Mouse (Mus musculus) thymus, postnatal 14 days (tissue): ENCODE data around the gene Slc9b1.

Experiments
- DNase-seq: peaks from one replicate; pipeline ENCODE4 v3.0.0; 2021

Slc9b1 gene

GRCm38 (mm10) chr3:135395085-135395484, 47.3 kb downstream of the Slc9b1 start:
- DNase-seq: no peak

- DNase-seq: no peak
These were observed 48.3 kb downstream of the Slc9b1 start for GRCm38 (mm10) chr3:135396081-135396480.

DNA sequence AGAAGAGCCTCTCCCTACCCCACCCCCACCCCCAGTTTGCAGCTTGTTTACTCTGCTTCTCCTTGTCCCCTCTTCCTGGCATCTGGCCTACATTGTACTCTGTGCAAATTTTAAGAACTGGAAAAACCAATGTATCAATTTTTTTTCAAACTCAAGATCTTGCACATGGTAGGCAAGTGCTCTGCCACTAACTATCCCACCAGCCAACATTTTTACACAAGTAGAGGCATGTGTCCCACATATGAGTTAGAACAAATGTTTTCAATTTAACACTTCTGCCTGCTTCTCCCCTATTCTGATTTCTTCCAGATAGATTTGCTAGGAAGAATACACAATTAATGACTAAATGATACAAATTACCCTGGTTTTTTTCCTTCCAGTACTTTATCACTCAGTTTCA, 49.3 kb downstream of the Slc9b1 start:
- no peak for DNase-seq

DNA sequence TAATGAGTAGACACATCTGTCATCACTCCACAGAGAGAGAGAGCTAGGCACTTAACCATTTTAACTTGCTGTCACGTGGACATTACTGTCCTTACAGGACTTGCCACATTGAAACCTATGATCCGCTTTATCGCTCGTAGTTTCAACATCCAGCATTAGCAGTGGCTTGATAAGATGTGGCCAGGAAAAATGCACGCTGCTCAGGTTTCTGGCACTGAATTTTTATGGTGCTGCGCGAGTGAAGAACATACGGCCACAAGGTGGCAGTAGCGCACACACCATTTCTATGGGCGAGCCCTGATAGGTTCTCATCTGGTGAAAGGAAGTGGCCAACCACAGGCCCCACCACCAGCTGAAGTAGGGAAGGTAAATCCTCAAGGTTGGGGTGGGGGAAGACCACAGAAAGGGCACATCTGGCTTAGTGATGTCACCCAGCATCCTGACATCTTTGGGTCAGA, 54.4 kb downstream of the Slc9b1 start:
- peak; percentile 96 for DNase-seq

DNA sequence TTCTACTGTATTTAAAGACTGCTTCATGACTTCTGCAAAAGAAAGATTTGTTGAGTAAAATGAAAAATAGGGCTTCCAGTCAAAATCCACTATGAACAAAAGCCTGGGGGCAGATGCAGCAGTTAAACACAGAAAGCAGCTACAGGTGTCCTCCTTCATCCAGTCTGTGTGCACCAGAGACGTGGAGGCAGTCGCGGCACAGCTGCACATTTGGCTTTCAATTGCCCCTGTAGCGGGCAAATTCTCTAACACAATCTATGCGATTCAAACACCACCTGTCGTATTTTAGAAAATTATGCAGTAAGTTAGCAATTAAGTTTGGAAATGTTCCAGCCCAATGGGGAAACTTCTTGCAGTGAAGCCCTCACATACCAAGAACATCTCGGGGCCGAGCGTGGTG, 55.4 kb downstream of the Slc9b1 start:
- peak; percentile 76 for DNase-seq

DNA sequence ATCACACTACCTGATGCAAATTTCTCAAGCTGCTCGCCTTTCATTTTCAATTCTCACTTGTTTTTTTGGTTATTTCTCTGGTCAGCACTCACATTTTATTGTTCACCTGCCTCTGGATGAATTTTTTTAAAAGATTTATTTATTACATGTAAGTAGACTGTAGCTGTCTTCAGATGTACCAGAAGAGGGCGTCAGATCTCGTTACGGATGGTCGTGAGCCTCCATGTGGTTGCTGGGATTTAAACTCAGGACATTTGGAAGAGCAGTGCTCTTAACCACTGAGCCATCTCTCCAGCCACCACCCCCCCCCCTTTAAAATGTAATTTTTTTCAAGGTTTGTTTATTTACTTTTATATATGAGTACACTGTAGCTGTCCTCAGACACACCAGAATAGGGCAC, 56.0 kb downstream of the Slc9b1 start:
- DNase-seq: no peak

DNA sequence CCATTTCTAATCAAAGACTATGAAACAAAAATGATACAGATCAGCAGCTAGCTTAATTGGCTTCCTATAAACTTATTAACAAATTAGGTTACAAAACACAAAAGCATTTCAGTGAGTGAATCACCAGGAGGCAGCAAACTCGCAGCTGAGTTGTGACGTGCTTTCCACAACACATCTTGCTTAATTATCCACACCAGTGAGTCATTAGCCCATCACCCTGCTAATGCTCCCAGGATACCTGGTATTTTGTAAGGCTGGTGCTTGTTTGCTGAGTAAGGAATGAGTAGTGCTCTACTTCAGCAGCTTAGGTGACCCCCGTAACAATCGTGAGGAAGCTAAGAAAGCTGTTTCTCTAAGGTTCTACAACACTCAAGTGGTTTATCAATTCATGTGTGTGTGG, 56.8 kb downstream of the Slc9b1 start:
- DNase-seq: no peak

DNA sequence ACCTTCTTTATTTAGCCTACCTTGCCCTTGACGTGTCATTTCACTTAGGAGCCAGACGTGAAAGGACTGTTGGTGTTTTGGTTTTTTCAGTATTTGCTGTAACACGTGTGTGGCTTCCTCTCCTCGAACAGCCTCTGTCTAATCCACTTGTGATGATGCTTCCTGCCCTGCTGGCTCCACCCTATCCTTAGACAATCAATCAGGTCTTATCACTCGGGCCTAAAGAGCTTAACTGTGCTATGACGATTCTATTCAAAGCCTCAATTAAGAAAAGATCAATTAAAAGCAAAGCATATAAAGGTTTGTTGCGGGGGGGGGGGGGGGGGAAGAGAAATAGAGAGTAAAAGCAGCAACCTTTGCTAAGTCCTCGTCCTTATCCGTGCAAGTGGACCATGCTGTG, 59.5 kb downstream of the Slc9b1 start:
- no peak for DNase-seq

DNA sequence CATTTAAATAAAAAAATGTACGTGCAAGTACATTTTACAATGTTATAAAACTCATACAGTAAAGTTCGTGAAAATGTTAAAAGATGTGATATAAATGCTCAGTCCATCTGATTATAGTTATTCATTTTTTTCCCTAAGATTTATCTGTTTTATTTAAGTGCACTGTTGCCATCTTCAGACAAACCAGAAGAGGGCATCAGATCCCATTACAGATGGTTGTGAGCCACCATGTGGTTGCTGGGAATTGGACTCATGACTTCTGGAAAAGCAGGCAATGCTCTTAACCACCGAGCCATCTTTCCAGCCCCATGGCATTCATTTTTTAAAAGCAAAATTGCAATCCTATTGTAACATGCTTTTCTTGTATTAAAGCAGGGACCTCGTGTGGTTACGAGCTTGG, 61.4 kb downstream of the Slc9b1 start:
- DNase-seq: no peak

DNA sequence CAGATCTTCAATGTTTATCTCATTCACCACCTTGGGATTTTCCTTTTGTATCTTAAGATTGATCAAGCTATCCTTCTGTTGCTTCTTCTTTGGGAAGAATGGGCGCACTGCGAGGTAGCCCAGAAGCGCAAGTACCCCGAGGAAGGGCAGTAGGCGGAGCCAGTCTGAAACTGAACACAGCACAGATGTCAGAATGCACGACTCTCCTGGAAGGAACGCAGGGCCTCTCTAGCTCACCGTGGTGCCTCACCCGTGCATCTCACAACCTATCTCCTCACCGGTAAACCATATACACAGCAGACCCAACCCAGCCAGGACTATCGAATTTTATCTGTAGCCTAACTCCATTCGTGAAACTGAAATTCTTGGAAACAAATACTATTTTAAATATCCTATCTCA, 63.2 kb downstream of the Slc9b1 start:
- DNase-seq: no peak

DNA sequence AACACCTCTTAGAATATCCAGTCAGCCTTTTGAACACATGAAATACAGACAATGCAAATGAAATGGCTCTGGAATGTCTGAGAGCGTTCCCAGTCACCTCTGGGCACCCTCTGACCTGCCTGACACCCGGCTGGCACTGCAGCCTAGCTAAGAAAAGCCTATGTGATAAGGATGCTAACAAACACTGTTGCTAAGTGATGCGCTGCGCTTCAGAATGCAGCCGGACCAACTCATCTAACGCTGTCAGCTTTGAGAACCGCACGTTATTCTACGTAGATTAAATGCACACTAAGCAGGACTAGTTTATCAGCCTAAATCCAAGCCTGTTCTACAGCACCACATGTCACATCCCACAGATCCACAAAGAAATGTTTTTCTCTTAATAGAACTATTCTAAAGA, 64.0 kb downstream of the Slc9b1 start:
- DNase-seq: no peak

GRCm38 (mm10) chr3:135417245-135417644, 69.4 kb downstream of the Slc9b1 start:
- no peak for DNase-seq

GRCm38 (mm10) chr3:135417799-135418198, 70.0 kb downstream of the Slc9b1 start:
- peak; percentile 69 for DNase-seq

DNA sequence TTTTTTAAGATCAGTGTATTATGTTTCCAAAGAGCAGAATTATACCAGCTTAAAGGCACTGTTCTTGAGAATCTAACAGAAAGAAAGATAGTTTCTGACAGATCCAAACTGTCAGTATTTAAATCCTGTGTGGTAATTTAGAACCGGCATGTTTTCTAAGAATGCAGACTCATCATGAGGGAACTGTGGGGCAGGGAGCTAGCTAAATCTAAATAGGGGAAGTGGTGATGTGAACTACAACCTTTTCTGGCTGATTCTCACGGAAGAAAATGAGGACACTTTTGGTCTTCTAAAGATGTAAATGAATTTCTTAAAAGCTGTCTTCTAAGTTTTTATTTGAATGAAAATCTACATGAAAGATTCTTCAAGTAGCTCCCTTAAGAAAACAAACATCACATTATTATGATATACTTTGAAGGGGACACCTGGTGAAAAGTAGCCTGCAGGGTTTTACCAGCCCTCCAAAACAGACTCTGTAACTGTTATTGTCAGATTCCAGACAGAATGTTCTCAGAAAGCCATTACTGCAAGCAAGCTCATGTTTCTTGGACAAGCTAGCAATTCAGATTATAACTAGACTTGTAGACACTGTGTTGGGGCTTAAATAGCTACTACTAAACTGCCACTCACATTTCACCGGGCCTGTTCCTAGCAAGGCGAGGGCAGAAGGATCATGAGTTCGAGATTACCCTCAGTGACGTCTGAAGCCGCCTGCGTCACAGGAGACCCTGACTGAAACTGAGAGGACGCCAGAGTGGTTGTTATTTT, 72.9 kb downstream of the Slc9b1 start:
- no peak for DNase-seq

DNA sequence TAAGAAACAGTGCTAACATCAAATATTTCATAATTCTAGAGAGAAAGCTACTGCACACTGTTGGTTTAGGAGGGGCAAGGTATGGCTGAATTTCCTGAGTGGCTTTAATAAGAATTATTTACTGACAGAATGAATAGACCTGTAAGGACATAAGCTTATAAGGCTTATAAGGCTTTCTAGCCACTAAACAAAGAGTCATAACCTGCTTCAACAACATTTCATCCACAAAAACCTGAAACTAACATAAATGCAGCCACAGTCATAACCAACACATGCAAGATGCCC, 73.4 kb downstream of the Slc9b1 start:
- DNase-seq: no peak

GRCm38 (mm10) chr3:135422232-135422855, 74.5 kb downstream of the Slc9b1 start:
- DNase-seq: no peak

GRCm38 (mm10) chr3:135422856-135423607, 75.2 kb downstream of the Slc9b1 start:
- DNase-seq: peak; percentile 90

- no peak for DNase-seq
These were observed 75.9 kb downstream of the Slc9b1 start, which contains the start of gene Cisd2 for GRCm38 (mm10) chr3:135423608-135424212. Gene Cisd2 (minus strand): TSS chr3:135423925.

GRCm38 (mm10) chr3:135436901-135437616, 89.2 kb downstream of the Slc9b1 start:
- DNase-seq: no peak

- DNase-seq: peak; percentile 99
These were observed 90.1 kb downstream of the Slc9b1 start, which contains the start of gene Ube2d3 for GRCm38 (mm10) chr3:135437758-135438495. Gene Ube2d3 (plus strand): TSS chr3:135438149.

GRCm38 (mm10) chr3:135438531-135438912, 90.7 kb downstream of the Slc9b1 start:
- peak; percentile 96 for DNase-seq

- peak; percentile 91 for DNase-seq
These were observed 91.2 kb downstream of the Slc9b1 start for GRCm38 (mm10) chr3:135438913-135439531.
